In the genomic region with DNA sequence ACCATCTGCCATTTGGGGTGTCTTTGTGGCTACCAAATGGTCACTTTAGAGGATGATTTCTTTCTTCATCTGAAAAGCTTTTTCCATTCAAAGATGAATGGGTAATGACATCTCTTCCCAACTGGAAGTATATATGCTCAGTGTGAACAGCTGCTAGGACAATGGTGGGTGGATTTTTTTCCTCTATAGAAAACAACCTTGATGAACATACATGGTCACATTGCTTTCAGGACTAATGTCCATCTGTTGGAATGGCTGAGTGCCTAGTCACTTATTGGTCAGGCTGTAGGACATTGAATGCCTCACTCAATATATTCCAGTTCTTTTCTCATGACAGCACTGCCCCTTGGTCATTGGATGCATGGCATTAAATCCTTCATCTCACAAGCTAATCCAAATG, we compare ENCODE assay signal across 17 mouse cellular contexts.
DNase-seq lines count a peak whose midpoint lies in the region; ATAC-seq lines count a peak whose summit lies in the region.
"Had no signal": no experiment of that assay in that cellular context is flagged by ENCODE, and none has a peak within 500 bp of the region (broad histone marks: within the 10 kb centered on the region; RNA-seq: fewer than 3 reads in every experiment).

No protein-coding gene starts in this region.

- intact Hi-C loops in left cerebral cortex, postnatal 4 days (cut with DNase I) = no loop called here
- intact Hi-C loops in left cerebral cortex, postnatal 36 days (cut with DNase I) = no loop called here

- no peak for DNase-seq in cerebellum, adult 18-20 months
- DNase-seq in cerebellum, postnatal 10 days = peak; percentile 73 to 78
- DNase-seq in cerebellum, adult 11-12 months = no peak
- DNase-seq in left cerebral cortex, postnatal 4 days = peak; percentile 22
- DNase-seq in left cerebral cortex, postnatal 36 days (ENCODE audit: low spot score in 2 of 2) = no peak
- DNase-seq in brain, adult 2 months (ENCODE audit: low read depth, low spot score) = peak; percentile 41
- DNase-seq: adrenal gland, adult 8-10 months; adrenal gland, postnatal 25 days; forebrain, postnatal 0 days; gastrocnemius, postnatal 25 days; heart, adult 18-20 months; heart, postnatal 10 days; heart, postnatal 36 days had no signal

- peak; percentile 90 for ATAC-seq in cerebellum, adult (ENCODE audit: insufficient number of reproducible peaks, low FRiP score, low TSS enrichment)
- ATAC-seq: activated CD4-positive, CD25-positive, alpha-beta regulatory T cell, adult 4 months; forebrain, embryonic 14.5 days; forebrain, postnatal 0 days; intestine, postnatal 0 days had no signal

Comparison
In these comparisons a context has a peak if more than half of its experiments do, and no peak if none do; other contexts are left out.
1. DNase-seq: peak in cerebellum, postnatal 10 days (2 of 2), left cerebral cortex, postnatal 4 days (single experiment) and brain, adult 2 months (single experiment); none in cerebellum, adult 18-20 months (0 of 2), cerebellum, adult 11-12 months (single experiment) and left cerebral cortex, postnatal 36 days (0 of 2).